Mouse (Mus musculus): ENCODE data around the gene Zar1l. TPM values are rescaled to one million over a fixed set of nuclear protein-coding genes. Genes with fewer than 3 reads are reported as not detected.
A peak's percentile ranks its signal among the peaks of the same experiment; 100 is the strongest.
"Not testable (repeated sequence)": the region's sequence is repeated elsewhere in the genome, so short reads cannot be mapped to it uniquely, and the experiment has no call there.

Gene Zar1l
- total RNA-seq (2015): not detected in 2 replicates
- not detected in 2 replicates for total RNA-seq (2017)

GRCm38 (mm10) chr5:150518064-150518463 lies at the start of gene Zar1l:
TSS of gene Zar1l (minus strand) at chr5:150518164.
- ATAC-seq (ENCODE audit: poor library complexity, severe bottlenecking): no peak

- no peak for ATAC-seq (ENCODE audit: poor library complexity, severe bottlenecking)
Measured at GRCm38 (mm10) chr5:150566971-150567370, 49.0 kb upstream of the Zar1l start.

DNA sequence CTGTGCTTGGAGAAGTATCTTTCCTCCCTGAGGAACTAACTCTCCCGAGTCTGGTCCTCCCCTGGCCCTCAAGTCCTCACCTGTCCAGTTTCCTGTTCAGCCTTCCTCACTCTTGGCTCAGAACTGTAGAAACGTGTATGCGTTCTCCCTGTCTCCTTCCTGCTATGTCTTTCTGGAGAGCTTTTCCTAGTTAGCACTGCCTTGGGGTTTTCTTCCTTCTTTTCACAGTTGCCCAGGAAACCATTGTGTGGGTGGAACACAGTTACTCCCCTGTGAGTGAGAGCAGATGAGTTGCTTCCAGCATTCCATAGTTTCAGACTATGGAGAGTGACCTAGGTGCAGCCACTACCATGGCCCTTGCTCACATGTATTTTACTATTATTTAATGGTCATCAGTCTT lies 48.3 kb upstream of the Zar1l start:
- ATAC-seq (ENCODE audit: poor library complexity, severe bottlenecking): no peak

GRCm38 (mm10) chr5:150564426-150564825 lies 46.5 kb upstream of the Zar1l start:
- no peak for ATAC-seq (ENCODE audit: poor library complexity, severe bottlenecking)

GRCm38 (mm10) chr5:150561783-150562182 lies 43.8 kb upstream of the Zar1l start:
- no peak for ATAC-seq (ENCODE audit: poor library complexity, severe bottlenecking)

- ATAC-seq (ENCODE audit: poor library complexity, severe bottlenecking): no peak
Measured at GRCm38 (mm10) chr5:150561376-150561775, 43.4 kb upstream of the Zar1l start.

- ATAC-seq (ENCODE audit: poor library complexity, severe bottlenecking): no peak
Measured at GRCm38 (mm10) chr5:150560851-150561250, 42.9 kb upstream of the Zar1l start.

DNA sequence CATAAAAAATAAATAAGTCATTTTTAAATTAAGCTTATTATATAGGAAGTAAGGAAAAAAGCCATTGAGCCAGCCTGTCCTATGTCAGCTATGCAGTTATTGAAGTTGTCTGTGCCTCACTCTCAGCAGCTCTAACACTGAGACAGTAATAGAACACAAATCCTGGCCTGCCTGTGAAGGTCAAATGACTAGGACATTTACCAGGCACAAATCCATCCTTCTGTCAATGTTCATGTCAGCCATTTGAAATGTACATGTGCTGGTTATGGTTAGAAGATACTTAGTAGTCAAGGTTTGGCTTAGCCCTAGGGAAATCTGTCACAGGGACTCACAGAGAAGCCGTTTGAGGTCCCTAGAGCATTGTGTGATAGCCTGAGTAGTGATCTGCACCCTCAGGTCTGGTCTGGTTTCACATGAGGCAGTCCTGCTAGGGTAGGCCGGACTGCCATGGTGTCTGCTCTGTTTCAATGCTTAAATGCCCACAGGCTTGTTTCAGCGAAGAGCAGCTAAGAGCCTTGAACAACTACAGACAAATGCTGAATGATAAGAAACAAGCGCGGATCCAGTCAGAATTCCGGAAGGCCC lies 41.6 kb upstream of the Zar1l start:
- ATAC-seq (ENCODE audit: poor library complexity, severe bottlenecking): no peak

DNA sequence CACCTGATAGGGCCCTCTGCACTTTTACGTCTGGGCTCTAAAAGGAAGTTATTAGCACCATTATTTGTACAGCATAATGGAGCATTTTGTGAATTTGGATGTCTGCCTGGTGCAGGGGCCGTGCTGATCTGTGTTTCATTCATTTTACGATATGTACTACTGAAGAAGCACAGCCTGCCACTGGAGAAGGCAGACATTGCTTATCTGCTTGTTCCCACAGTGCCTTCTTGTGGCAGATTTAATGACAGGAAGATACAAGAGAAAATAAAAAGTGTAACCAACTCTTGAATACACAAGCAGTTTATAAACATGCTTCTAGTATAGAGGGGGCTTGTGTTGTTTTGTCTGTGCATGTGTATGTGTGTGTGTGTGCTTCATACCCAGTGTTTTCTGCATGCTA lies 33.7 kb upstream of the Zar1l start:
- ATAC-seq (ENCODE audit: poor library complexity, severe bottlenecking): no peak

- ATAC-seq (ENCODE audit: poor library complexity, severe bottlenecking): no peak
Measured at GRCm38 (mm10) chr5:150543184-150543583, 25.2 kb upstream of the Zar1l start.

DNA sequence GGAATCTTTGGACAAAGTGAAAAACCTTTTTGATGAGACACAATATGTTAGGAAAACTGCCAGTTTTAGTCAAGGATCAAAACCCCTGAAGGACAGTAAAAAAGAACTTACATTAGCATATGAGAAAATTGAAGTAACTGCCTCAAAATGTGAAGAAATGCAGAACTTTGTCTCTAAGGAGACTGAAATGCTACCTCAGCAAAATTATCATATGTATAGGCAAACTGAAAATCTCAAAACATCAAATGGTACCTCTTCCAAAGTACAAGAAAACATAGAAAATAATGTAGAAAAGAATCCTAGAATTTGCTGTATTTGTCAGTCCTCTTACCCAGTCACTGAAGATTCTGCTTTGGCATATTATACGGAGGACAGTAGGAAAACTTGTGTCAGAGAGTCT lies 23.3 kb upstream of the Zar1l start:
- ATAC-seq (ENCODE audit: poor library complexity, severe bottlenecking): no peak

DNA sequence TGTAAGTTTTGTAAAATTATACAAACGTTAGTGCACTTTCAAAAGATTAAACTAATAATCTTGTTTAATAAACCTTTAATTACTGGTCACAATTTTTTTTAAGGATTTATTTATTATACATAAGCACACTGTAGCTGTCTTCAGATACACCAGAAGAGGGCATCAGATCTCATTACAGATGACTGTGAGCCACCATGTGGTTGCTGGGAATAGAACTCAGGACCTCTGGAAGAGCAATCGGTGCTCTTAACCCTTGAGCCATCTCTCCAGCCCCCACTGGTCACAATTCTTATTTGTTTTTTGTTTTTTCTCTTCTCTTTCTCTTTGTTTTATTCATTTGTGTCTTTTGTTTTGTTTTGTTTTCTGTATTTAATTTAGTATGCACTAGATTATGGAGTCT lies 7.3 kb upstream of the Zar1l start:
- no peak for ATAC-seq (ENCODE audit: poor library complexity, severe bottlenecking)

DNA sequence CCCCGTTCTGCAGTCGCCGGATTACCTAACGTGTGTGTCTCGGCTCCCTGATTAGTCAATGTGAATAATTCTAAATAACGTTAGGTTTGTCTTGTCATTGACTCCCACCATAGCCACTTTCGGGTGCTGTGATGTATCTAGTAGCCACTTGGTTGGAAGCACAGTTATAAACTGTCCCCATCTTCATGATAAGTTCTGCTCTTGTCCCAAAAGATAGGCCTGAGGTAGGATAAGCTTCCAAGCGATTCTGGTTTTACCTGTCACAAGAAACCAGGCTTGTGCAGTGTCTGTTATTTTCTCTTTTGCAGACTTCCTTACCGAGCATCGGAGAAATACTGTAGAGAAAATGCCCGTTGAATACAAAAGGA lies 4.9 kb upstream of the Zar1l start:
- no peak for ATAC-seq (ENCODE audit: poor library complexity, severe bottlenecking)

- peak; percentile 99 for ATAC-seq (ENCODE audit: poor library complexity, severe bottlenecking)
Measured at GRCm38 (mm10) chr5:150521937-150522866, 4.2 kb upstream of the Zar1l start, which contains the start of gene Brca2. TSS of gene Brca2 (plus strand) at chr5:150522630.

DNA sequence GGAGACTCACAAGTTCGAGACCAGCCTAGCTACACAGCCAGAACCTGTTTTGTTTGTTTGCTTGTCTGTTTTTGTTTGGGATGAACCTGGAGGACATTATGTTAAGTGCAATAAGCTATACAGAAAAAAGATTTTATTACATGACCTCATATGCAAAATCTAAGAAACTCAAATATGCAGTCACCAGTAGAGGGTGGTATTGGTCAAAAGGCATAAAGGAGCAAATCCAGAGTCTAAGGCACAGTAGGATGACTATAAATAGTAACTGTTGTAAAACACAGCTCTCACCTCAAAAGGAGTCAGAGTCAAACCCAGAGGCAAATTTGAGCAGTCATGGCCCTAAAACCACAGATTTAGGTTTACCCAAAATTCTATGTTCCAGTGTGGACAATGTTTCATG lies 1.6 kb upstream of the Zar1l start:
- peak; percentile 41; the same call in 1 of the 2 replicates for ATAC-seq (ENCODE audit: poor library complexity, severe bottlenecking)

DNA sequence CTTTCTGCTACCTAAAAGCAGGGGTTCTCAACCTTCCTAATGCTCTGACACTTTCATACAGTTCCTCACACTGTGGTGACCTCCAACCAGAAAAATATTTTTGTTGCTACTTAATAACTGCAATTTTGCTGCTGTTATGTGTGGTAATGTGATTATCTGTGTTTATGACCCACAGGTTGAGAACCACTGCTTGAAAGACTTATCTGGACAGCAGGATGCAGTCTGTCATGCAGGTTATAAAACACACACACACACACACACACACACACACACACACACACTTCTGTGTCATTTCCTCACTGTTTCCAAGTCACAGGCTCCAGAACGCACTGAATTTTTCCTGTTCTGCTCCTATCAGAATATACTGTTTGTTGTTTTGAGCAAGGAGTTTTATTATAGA lies 3.9 kb downstream of the Zar1l start:
- no peak for ATAC-seq (ENCODE audit: poor library complexity, severe bottlenecking)

DNA sequence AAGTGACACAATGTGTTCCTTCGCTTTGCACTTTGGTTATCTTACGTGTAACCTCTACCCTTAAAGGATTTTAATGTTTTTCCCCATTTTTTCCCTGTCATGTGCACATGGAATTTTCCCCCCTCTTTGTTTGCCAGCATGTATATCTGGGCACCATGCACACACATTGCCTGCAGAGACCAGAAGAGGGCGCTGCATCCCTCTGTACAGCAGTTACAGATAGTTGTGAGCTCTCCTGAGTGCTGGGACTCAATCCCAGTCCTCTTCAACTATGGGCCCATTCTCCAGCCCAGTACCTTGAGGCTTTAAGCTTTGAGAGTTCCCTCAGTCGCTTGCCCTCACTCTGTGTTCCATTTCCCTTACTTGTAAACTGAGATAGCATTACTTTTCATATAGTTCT lies 4.7 kb downstream of the Zar1l start:
- no peak for ATAC-seq (ENCODE audit: poor library complexity, severe bottlenecking)

- no peak for ATAC-seq (ENCODE audit: poor library complexity, severe bottlenecking)
Measured at GRCm38 (mm10) chr5:150510451-150511225, 7.3 kb downstream of the Zar1l start.

DNA sequence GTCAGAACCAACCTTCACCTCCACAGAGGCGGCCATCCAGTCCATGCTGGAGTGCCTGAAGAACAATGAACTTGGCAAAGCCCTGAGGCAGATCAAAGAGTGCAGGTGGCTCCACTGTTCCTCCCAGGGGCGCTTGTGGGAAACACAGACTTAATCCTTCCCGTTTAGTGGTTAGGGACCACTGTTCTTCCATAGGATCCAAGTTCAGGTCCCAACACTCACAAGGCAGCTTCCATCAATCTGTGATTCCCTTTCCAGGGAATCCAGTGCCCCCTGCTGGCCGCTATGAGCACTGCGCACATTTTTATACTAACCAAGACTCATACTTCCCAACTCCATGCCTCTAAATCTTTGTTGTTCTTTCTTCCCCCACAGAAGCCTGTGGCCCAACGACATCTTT lies 22.2 kb downstream of the Zar1l start:
- ATAC-seq (ENCODE audit: poor library complexity, severe bottlenecking): peak; percentile 81

GRCm38 (mm10) chr5:150491573-150492173 lies 26.3 kb downstream of the Zar1l start:
- ATAC-seq (ENCODE audit: poor library complexity, severe bottlenecking): not testable (repeated sequence)

DNA sequence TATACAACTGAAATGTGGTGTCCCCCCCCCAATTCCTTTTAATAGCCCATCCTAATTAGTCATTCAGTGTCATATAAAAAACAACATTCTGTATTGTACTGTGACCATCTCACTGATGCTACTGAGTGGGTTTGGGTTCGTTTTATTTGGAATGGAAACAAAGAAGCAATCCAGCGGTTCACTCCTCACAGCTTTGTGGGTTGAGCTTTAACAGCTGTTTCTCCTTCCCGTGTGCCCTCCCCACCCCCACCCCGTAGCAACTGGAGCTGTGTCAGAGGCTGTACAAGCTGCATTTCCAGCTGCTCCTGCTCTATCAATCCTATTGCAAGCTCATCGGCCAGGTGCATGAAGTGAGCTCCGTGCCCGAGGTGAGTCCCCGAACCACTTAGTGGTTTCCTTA lies 27.1 kb downstream of the Zar1l start:
- no peak for ATAC-seq (ENCODE audit: poor library complexity, severe bottlenecking)

All from megakaryocyte, adult 5-6 weeks (primary cell).